Mouse (Mus musculus) heart, postnatal 36 days (tissue): Measurements from ENCODE around the gene Rnf126. TPM values are rescaled to one million over a fixed set of nuclear protein-coding genes. Genes with fewer than 3 reads are reported as not detected.
"Not testable (repeated sequence)": the region's sequence is repeated elsewhere in the genome, so short reads cannot be mapped to it uniquely, and the experiment has no call there.

Experiments used
- DNase-seq, 2 experiments: peaks; one replicate each; pipeline ENCODE4 v3.0.0; 2021 to 2022
- intact Hi-C: fragments of 180-260 bp; cut with DNase I; formaldehyde crosslinking; loops from one replicate; pipeline ENCODE4 v1.15.1; 2025
- total RNA-seq, 2 experiments: library from RNA; stranded (reverse); gene quantifications; 2 replicates each; pipeline ENCODE4 v1.2.3; 2021

The Rnf126 gene
- total RNA-seq, 2 experiments from 2014 or later = 23.6 to 24.6 TPM

- DNase-seq = no peak
- intact Hi-C loops = no loop called here
These were observed 5.6 kb upstream of the Rnf126 start for GRCm38 (mm10) chr10:79772320-79772719.

- intact Hi-C loops = loop anchor here (2.0 kb wide), 1 partner anchor 19 kb away; no protein-coding TSS in a partner anchor
- DNase-seq = no peak
These were observed 2.6 kb upstream of the Rnf126 start for GRCm38 (mm10) chr10:79769329-79769728.

GRCm38 (mm10) chr10:79768400-79768799, 1.6 kb upstream of the Rnf126 start:
- DNase-seq = peak; percentile 77 to 78
- intact Hi-C loops = loop anchor here (1.0 to 2.0 kb wide), 2 partner anchors 20 to 44 kb away; no protein-coding TSS in a partner anchor

GRCm38 (mm10) chr10:79767372-79768244, 856 bp upstream of the Rnf126 start:
- DNase-seq = peak; percentile 88 to 90
- intact Hi-C loops = loop anchor here (1.0 to 2.0 kb wide), 2 partner anchors 21 to 45 kb away; no protein-coding TSS in a partner anchor

GRCm38 (mm10) chr10:79766001-79766507, 698 bp downstream of the Rnf126 start:
- DNase-seq = no peak
- intact Hi-C loops = no loop called here

- intact Hi-C loops = loop anchor here (2.0 kb wide), 1 partner anchor 16 kb away; no protein-coding TSS in a partner anchor
- DNase-seq = no peak
These were observed 1.5 kb downstream of the Rnf126 start for GRCm38 (mm10) chr10:79765228-79765745.

- intact Hi-C loops = loop anchor here (2.0 kb wide), 1 partner anchor 15 kb away; no protein-coding TSS in a partner anchor
- DNase-seq = no peak
These were observed 2.5 kb downstream of the Rnf126 start for GRCm38 (mm10) chr10:79764234-79764633.

GRCm38 (mm10) chr10:79762875-79763274, 3.9 kb downstream of the Rnf126 start:
- DNase-seq = no peak
- intact Hi-C loops = no loop called here

- DNase-seq = no peak
- intact Hi-C loops = no loop called here
These were observed 6.1 kb downstream of the Rnf126 start for GRCm38 (mm10) chr10:79760603-79761143.

GRCm38 (mm10) chr10:79759675-79760074, 7.1 kb downstream of the Rnf126 start:
- intact Hi-C loops, DNase-seq: not testable (repeated sequence)

- no peak for DNase-seq
- intact Hi-C loops = no loop called here
These were observed 10.1 kb downstream of the Rnf126 start for GRCm38 (mm10) chr10:79756660-79757059.

GRCm38 (mm10) chr10:79755854-79756253, 10.9 kb downstream of the Rnf126 start:
- intact Hi-C loops = no loop called here
- no peak for DNase-seq

GRCm38 (mm10) chr10:79754856-79755516, 11.8 kb downstream of the Rnf126 start, which contains the start of gene Fgf22:
Gene Fgf22 (plus strand): TSS chr10:79755076.
- DNase-seq = peak in 1 of 2 experiments; percentile 56
- intact Hi-C loops = no loop called here

GRCm38 (mm10) chr10:79748496-79748895, 18.3 kb downstream of the Rnf126 start:
- intact Hi-C loops = loop anchor here (2.0 kb wide), 1 partner anchor 16 kb away; no protein-coding TSS in a partner anchor

GRCm38 (mm10) chr10:79746774-79747151, 20.0 kb downstream of the Rnf126 start:
- intact Hi-C loops = no loop called here
- no peak for DNase-seq

More at GRCm38 (mm10) chr10:79748496-79748895, 18.3 kb downstream of the Rnf126 start:
- DNase-seq = no peak

GRCm38 (mm10) chr10:79745898-79746773, 20.6 kb downstream of the Rnf126 start, which contains the start of gene Polrmt:
Gene Polrmt (minus strand): TSS chr10:79746581.
- peak; percentile 91 to 92 for DNase-seq
- intact Hi-C loops = no loop called here

GRCm38 (mm10) chr10:79745411-79745810, 21.3 kb downstream of the Rnf126 start:
- intact Hi-C loops = no loop called here
- DNase-seq = no peak

- DNase-seq = no peak
- intact Hi-C loops = no loop called here
These were observed 22.9 kb downstream of the Rnf126 start for GRCm38 (mm10) chr10:79743650-79744365.

- intact Hi-C loops = no loop called here
- DNase-seq = no peak
These were observed 23.6 kb downstream of the Rnf126 start for GRCm38 (mm10) chr10:79743161-79743560.
